Mouse (Mus musculus): ENCODE results near the gene Capn1. TPM values are rescaled to one million over a fixed set of nuclear protein-coding genes. Genes with fewer than 3 reads are reported as not detected.

Gene Capn1
- polyA plus RNA-seq, 1 experiment from 2014 or later, result 21.2 TPM

DNA sequence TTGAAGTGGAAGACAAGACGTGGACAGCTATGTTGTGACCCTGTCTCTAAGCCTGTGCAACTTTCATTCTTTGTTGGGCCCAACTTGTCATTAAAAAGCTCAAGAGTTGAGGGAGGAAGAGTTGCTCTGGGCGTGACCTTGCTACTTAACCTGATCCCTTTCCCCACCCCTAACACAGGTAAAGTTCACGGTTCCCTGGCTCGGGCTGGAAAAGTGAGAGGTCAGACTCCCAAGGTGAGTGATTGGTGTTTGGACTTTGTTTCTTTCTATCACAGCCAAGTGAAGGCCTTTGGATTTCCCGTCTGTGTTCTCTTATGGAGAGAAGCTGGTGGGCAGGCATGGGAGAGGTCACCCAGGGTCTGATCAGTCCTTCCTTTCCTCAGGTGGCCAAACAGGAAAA, 43.3 kb upstream of the Capn1 start:
- no peak for TF ChIP-seq CTCF (IDR thresholded peaks at IDR 0.05; ENCODE audit: low read depth)
- no peak for TF ChIP-seq EP300 (optimal IDR thresholded peaks at IDR 0.05)
- ATAC-seq (ENCODE audit: low FRiP score, low TSS enrichment) (no peak), DNase-seq (ENCODE audit: low spot score) (no peak)
- peaks cover 5% of the 10 kb centered on the region for H3K4me1 ChIP-seq (replicated peaks; ENCODE audit: control insufficient read depth, insufficient read depth)
- peak overlapping the region; percentile 89 for H3K9ac ChIP-seq (ENCODE audit: low read length)
- 63% methylated on average over 5 of the region's 5 CpGs for WGBS
- H3K9me3 ChIP-seq (ENCODE audit: control insufficient read depth, low read length), result no peaks in the 10 kb centered on the region
- H3K4me3 ChIP-seq (ENCODE audit: low read depth, low read length), result peak overlapping the region; percentile 76; the same call in 1 of the 2 replicates
- no peaks in the 10 kb centered on the region; the same call in none of the 2 replicates for H3K36me3 ChIP-seq (ENCODE audit: control insufficient read depth, insufficient read depth, low read length)
- no peak overlapping the region for H3K27ac ChIP-seq (replicated peaks)
- H3K4me2 ChIP-seq (replicated peaks; ENCODE audit: low read depth), result peak overlapping the region; percentile 66
- no peaks in the 10 kb centered on the region for H3K27me3 ChIP-seq (ENCODE audit: control insufficient read depth, insufficient read depth, low read length)

DNA sequence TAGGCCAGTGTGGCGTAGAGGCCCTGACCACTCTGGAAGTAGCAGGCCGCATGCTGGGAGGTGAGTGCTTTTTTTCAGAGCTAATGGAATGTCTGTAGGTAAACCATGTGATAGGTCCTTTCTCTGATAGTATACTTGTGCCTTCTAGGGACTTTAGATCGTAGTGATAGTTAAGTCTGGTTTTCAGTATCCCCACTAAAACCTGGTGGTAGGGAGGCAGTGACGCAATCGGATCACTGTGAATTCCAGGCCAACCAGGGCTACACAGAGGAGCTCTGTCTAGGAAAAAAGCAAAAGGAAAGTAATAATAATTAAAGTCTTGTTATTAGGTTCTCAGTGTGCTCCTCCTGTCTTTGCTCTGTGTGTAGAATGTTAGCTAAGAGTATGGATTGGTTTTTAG, 42.8 kb upstream of the Capn1 start:
- ATAC-seq (ENCODE audit: low FRiP score, low TSS enrichment) (no peak), DNase-seq (ENCODE audit: low spot score) (no peak)
- H3K27me3 ChIP-seq (ENCODE audit: control insufficient read depth, insufficient read depth, low read length), result no peaks in the 10 kb centered on the region
- H3K27ac ChIP-seq (replicated peaks), result peak overlapping the region; percentile 87
- 26% methylated on average over 5 of the region's 5 CpGs for WGBS
- TF ChIP-seq CTCF (IDR thresholded peaks at IDR 0.05; ENCODE audit: low read depth) (no peak), EP300 (optimal IDR thresholded peaks at IDR 0.05) (no peak)
- H3K4me1 ChIP-seq (replicated peaks; ENCODE audit: control insufficient read depth, insufficient read depth), result peaks cover 5% of the 10 kb centered on the region
- H3K9ac ChIP-seq (ENCODE audit: low read length), result peak overlapping the region; percentile 89
- no peaks in the 10 kb centered on the region; the same call in none of the 2 replicates for H3K36me3 ChIP-seq (ENCODE audit: control insufficient read depth, insufficient read depth, low read length)
- H3K9me3 ChIP-seq (ENCODE audit: control insufficient read depth, low read length), result no peaks in the 10 kb centered on the region
- H3K4me3 ChIP-seq (ENCODE audit: low read depth, low read length), result peak overlapping the region; percentile 76
- peak overlapping the region; percentile 66 for H3K4me2 ChIP-seq (replicated peaks; ENCODE audit: low read depth)

DNA sequence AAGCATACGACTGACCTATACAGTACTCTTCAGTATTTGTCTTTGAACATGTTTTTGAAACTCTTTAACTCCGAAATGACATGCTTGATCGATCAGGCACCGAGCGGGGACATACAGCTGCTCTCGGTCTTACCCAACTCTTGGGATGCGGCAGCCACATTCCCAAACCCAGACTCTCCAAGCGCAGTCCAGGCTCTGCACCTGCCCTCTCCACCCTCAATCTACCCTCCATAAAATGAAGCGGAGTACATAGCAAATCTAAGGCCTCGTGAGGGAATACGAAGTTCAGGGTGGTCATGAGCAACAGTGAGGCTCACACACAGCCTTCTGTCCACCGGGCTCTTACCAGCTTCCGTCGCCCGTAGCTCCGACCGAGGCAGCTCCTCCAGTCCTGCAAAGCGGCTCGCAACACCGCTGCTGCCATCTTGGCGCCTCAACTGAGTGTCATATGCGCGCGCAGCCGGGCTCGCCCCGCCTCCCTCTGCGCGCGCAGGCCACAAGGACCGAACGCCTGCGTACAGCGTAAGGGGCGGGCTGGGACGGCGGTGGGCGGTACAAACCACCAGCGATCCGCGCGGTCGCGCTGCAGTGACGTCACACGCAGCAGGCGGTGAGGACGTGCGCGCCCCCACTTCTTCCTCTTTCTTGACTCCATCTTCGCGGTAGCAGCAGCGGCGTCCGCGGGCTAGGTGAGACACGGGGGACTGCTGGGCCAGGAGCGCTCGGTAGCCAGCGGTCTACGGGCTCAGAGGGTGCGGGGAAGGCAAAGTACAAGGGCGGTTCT, 41.8 kb upstream of the Capn1 start, which contains the start of the genes Mrpl49 and Fau:
Gene Mrpl49, minus strand, starts transcription at position 473 of the 784 bp plus-strand sequence.
Gene Fau, plus strand, starts transcription at position 532 of the 784 bp plus-strand sequence.
- TF ChIP-seq EP300 (optimal IDR thresholded peaks at IDR 0.05) (no peak), CTCF (IDR thresholded peaks at IDR 0.05; ENCODE audit: low read depth) (no peak)
- Histone ChIP-seq H3K36me3 (ENCODE audit: control insufficient read depth, insufficient read depth, low read length) (peaks cover 4% of the 10 kb centered on the region), H3K4me1 (replicated peaks; ENCODE audit: control insufficient read depth, insufficient read depth) (peaks cover 3% of the 10 kb centered on the region), H3K9me3 (ENCODE audit: control insufficient read depth, low read length) (no peaks in the 10 kb centered on the region), H3K27me3 (ENCODE audit: control insufficient read depth, insufficient read depth, low read length) (no peaks in the 10 kb centered on the region), H3K9ac (ENCODE audit: low read length) (peak within 1 kb of the TSS; percentile 89), H3K4me3 (ENCODE audit: low read depth, low read length) (peak within 1 kb of the TSS; percentile 76), H3K27ac (replicated peaks) (peak within 1 kb of the TSS; percentile 87), H3K4me2 (replicated peaks; ENCODE audit: low read depth) (peak within 1 kb of the TSS; percentile 81)
- peak; percentile 85 for ATAC-seq (ENCODE audit: low FRiP score, low TSS enrichment)
- DNase-seq (ENCODE audit: low spot score), result peak; percentile 99
- WGBS, result under 1% methylated on average over 61 of the region's 63 CpGs

DNA sequence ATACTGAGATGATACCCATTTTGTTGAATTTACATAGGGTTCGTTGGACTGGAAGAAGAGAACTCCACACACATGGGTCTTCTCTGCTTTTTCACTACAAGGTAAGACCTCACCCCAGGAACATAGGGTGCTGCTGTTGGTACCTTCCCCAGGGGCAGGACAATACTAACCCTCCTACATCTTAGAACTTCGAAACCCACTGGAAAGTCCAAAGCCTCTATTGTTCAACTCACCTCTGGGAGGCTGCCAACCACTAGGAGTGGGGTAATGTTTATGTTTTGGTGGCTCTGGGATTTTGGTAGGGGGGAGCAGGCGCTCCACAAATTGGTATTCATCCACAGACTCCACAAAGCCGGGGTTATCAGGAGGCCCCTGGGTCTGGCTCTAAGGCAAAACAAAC, 41.0 kb upstream of the Capn1 start:
- Histone ChIP-seq H3K27ac (replicated peaks) (no peak overlapping the region), H3K4me2 (replicated peaks; ENCODE audit: low read depth) (peak overlapping the region; percentile 81), H3K9ac (ENCODE audit: low read length) (peak overlapping the region; percentile 32; the same call in 1 of the 2 replicates), H3K27me3 (ENCODE audit: control insufficient read depth, insufficient read depth, low read length) (no peaks in the 10 kb centered on the region), H3K9me3 (ENCODE audit: control insufficient read depth, low read length) (no peaks in the 10 kb centered on the region), H3K4me3 (ENCODE audit: low read depth, low read length) (peak overlapping the region; percentile 76), H3K36me3 (ENCODE audit: control insufficient read depth, insufficient read depth, low read length) (peaks cover 11% of the 10 kb centered on the region), H3K4me1 (replicated peaks; ENCODE audit: control insufficient read depth, insufficient read depth) (no peaks in the 10 kb centered on the region; the same call in 1 of the 2 replicates)
- 39% methylated on average over 4 of the region's 4 CpGs for WGBS
- DNase-seq (ENCODE audit: low spot score) (no peak), ATAC-seq (ENCODE audit: low FRiP score, low TSS enrichment) (no peak)
- TF ChIP-seq EP300 (optimal IDR thresholded peaks at IDR 0.05) (no peak), CTCF (IDR thresholded peaks at IDR 0.05; ENCODE audit: low read depth) (no peak)

DNA sequence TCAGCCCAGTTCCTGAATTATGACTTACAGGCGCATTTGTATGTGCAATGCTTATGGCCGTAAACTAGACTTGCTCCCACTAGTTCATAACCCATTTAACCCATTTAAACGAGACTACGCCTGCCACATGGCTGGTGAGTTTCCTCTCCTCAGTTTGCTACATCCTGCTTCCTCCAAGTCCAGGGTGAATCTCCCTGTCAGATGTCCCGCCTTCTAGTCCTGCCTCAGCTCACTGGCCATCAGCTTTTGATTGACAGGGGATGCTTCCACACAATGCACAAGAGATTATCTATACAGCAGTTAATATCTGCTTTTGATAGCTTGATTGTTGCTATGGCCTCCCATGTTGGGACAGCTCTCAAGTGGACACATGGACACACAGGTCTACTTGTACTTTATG, 38.6 kb upstream of the Capn1 start:
- H3K9me3 ChIP-seq (ENCODE audit: control insufficient read depth, low read length), result no peaks in the 10 kb centered on the region
- H3K27ac ChIP-seq (replicated peaks), result no peak overlapping the region
- H3K4me3 ChIP-seq (ENCODE audit: low read depth, low read length), result no peak overlapping the region
- no peak for ATAC-seq (ENCODE audit: low FRiP score, low TSS enrichment)
- no peak for DNase-seq (ENCODE audit: low spot score)
- no peaks in the 10 kb centered on the region for H3K27me3 ChIP-seq (ENCODE audit: control insufficient read depth, insufficient read depth, low read length)
- H3K9ac ChIP-seq (ENCODE audit: low read length), result no peak overlapping the region
- 77% methylated on average over 5 of the region's 5 CpGs for WGBS
- H3K4me2 ChIP-seq (replicated peaks; ENCODE audit: low read depth), result no peak overlapping the region
- TF ChIP-seq EP300 (optimal IDR thresholded peaks at IDR 0.05), result no peak
- TF ChIP-seq CTCF (IDR thresholded peaks at IDR 0.05; ENCODE audit: low read depth), result no peak
- no peaks in the 10 kb centered on the region; the same call in 1 of the 2 replicates for H3K4me1 ChIP-seq (replicated peaks; ENCODE audit: control insufficient read depth, insufficient read depth)
- H3K36me3 ChIP-seq (ENCODE audit: control insufficient read depth, insufficient read depth, low read length), result peaks cover 32% of the 10 kb centered on the region

DNA sequence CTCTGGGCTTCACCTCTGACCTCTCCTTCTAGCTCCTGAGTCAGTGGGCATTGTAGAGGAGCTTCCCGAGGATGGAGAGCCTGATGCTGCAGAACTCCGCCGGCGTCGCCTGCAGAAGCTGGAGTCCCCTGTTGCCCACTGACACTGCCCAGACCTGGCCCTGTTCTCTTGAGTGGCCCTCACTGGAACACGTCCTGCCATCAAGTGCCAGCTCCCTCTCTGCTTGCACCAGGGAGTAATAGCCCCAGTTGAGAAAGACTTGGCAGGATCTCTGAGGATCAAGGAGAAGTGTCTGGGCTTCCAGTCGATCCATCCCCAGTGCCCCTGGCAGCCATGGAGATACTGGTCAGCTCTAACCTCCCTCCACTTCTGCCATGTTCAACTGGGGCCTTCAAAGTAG, 36.8 kb upstream of the Capn1 start:
- WGBS, result 83% methylated on average over 7 of the region's 7 CpGs
- Histone ChIP-seq H3K4me3 (ENCODE audit: low read depth, low read length) (no peak overlapping the region), H3K4me2 (replicated peaks; ENCODE audit: low read depth) (no peak overlapping the region), H3K9me3 (ENCODE audit: control insufficient read depth, low read length) (no peaks in the 10 kb centered on the region), H3K36me3 (ENCODE audit: control insufficient read depth, insufficient read depth, low read length) (peaks cover 39% of the 10 kb centered on the region), H3K27ac (replicated peaks) (no peak overlapping the region), H3K4me1 (replicated peaks; ENCODE audit: control insufficient read depth, insufficient read depth) (peaks cover 2% of the 10 kb centered on the region; the same call in 1 of the 2 replicates), H3K9ac (ENCODE audit: low read length) (no peak overlapping the region), H3K27me3 (ENCODE audit: control insufficient read depth, insufficient read depth, low read length) (no peaks in the 10 kb centered on the region)
- DNase-seq (ENCODE audit: low spot score) (no peak), ATAC-seq (ENCODE audit: low FRiP score, low TSS enrichment) (no peak)
- no peak for TF ChIP-seq EP300 (optimal IDR thresholded peaks at IDR 0.05)
- TF ChIP-seq CTCF (IDR thresholded peaks at IDR 0.05; ENCODE audit: low read depth), result no peak

All from stomach, postnatal 0 days (tissue).